In the genomic region with DNA sequence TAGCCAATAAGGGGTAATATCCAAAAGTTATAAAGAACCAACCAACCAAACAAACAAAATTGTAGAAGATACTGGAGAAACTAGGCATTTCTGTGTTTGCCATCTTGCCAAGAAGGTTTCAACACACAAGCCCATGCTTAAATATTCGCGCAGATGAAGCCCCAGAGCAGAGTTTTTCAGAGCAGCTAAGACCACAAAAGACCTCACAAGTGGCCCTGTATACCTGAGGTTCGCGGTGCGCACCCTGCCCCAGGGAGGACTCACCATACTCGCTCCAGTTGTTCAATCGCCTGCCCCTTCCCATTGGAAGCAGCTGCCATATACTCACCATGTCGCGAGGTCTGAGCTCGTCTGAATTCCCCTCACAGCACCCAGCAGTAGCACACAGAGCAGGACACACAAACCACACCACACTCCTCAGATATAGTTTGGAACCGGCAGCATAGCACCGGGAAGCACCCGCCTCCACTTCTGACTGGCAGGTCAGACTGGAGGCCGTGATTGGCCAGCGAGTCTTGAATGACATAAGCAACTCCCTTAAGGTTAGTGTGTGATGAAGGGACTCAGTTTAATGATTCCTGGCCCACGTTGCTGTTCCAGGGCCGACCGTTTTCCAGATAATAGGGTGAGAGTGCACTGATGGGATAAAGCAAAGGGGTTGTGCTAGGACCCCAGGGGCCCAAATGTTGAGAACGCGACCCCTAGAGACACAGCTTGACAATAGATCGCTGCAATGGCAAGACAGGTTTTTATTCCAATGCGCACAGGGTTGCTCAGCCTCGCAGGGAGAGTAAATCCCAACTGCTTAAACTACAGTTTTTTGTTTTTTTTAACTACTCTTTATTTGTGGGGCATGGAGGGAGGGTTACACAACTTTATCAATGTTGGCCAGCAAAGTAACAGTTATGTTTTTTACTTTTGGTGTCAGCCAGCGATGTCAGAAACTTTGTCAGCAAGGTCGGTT, we compare ENCODE assay signal across 8 mouse cellular contexts. TPM values are rescaled to one million over a fixed set of nuclear protein-coding genes. Genes with fewer than 3 reads are reported as not detected.
DNase-seq lines count a peak whose midpoint lies in the region; ATAC-seq and TF ChIP-seq lines count a peak whose summit lies in the region.
"Not testable (repeated sequence)": the region's sequence is repeated elsewhere in the genome, so short reads cannot be mapped to it uniquely, and the experiment has no call there.

Gene Zfp976, minus strand, starts transcription at position 437 of the 964 bp plus-strand sequence.

- peak within 1 kb of the TSS; percentile 33; the same call in 1 of the 2 replicates for H3K27ac ChIP-seq in ES-E14 (ENCODE audit: insufficient read depth, low read depth, low read length, poor library complexity, severe bottlenecking)
- H3K27ac ChIP-seq in cerebellum, adult 2 months (ENCODE audit: insufficient read depth, low read length); forebrain, postnatal 0 days (ENCODE audit: low read depth, low read length); liver, embryonic 16.5 days (ENCODE audit: low read length); neural tube, embryonic 14.5 days (ENCODE audit: low read depth, low read length): not testable (repeated sequence)
- peak within 1 kb of the TSS; percentile 29; the same call in 1 of the 2 replicates for H3K27ac ChIP-seq in testis, adult 2 months (ENCODE audit: control insufficient read depth, insufficient read depth, low read depth, low read length)

- 2% methylated on average over 25 of the region's 25 CpGs for WGBS in cerebellum, adult 2 months
- 4% methylated on average over 25 of the region's 25 CpGs for WGBS in forebrain, postnatal 0 days
- 2% methylated on average over 25 of the region's 25 CpGs for WGBS in liver, embryonic 16.5 days (ENCODE audit: insufficient replicate concordance)
- 3% methylated on average over 25 of the region's 25 CpGs for WGBS in neural tube, embryonic 14.5 days

- H3K9ac ChIP-seq in ES-E14 (ENCODE audit: insufficient read depth, low read depth, low read length, poor library complexity, severe bottlenecking), result peak within 1 kb of the TSS; percentile 82
- H3K9ac ChIP-seq in forebrain, postnatal 0 days, result peak within 1 kb of the TSS; percentile 28; the same call in 1 of the 2 replicates
- H3K9ac ChIP-seq in liver, embryonic 16.5 days (ENCODE audit: low read depth, low read length), result peak within 1 kb of the TSS; percentile 59
- H3K9ac ChIP-seq in neural tube, embryonic 14.5 days (replicated peaks; ENCODE audit: low read depth, low read length), result peak within 1 kb of the TSS; percentile 28

- not testable (repeated sequence) for TF ChIP-seq POLR2A in cerebellum, adult 2 months (IDR thresholded peaks at IDR 0.05; ENCODE audit: borderline replicate concordance, insufficient read depth, low read length); testis, adult 2 months (IDR thresholded peaks at IDR 0.05; ENCODE audit: control insufficient read depth, low read depth, low read length)

- intact Hi-C loops in heart, postnatal 36 days (cut with DNase I), result loop anchor here (5.0 kb wide), 1 partner anchor 50 kb away; the partner anchor contains the start of gene Zfp975

- H3K36me3 ChIP-seq in ES-E14 (ENCODE audit: control insufficient read depth, insufficient read depth, low read length, poor library complexity, severe bottlenecking); forebrain, postnatal 0 days (ENCODE audit: insufficient read depth); liver, embryonic 16.5 days (ENCODE audit: control insufficient read depth, insufficient read depth); neural tube, embryonic 14.5 days (ENCODE audit: control insufficient read depth, insufficient read depth, low read length); testis, adult 2 months (ENCODE audit: control insufficient read depth, insufficient read depth, low read length): not testable (repeated sequence)

- DNase-seq in ES-E14 (ENCODE audit: low read depth, low spot score), result peak; percentile 67
- DNase-seq in cerebellum, adult 2 months, result peak; percentile 56 to 58
- peak; percentile 70 for DNase-seq in forebrain, postnatal 0 days
- peak; percentile 70 to 73 for DNase-seq in heart, postnatal 36 days
- DNase-seq in layer of hippocampus, adult 11-12 months (ENCODE audit: low spot score), result peak; percentile 68

- peak; percentile 99 for ATAC-seq in forebrain, postnatal 0 days
- peak; percentile 97 for ATAC-seq in liver, embryonic 16.5 days (ENCODE audit: low read depth)
- ATAC-seq in neural tube, embryonic 14.5 days (ENCODE audit: low read depth), result peak; percentile 99

- H3K4me3 ChIP-seq in ES-E14 (ENCODE audit: insufficient read depth in 1 of 2, low read depth in 1 of 2, low read length in 2 of 2, poor library complexity in 1 of 2, severe bottlenecking in 1 of 2), result peak within 1 kb of the TSS; percentile 79 to 88
- peak within 1 kb of the TSS; percentile 44 for H3K4me3 ChIP-seq in cerebellum, adult 2 months (replicated peaks; ENCODE audit: insufficient read depth, low read depth, low read length)
- peak within 1 kb of the TSS; percentile 39 for H3K4me3 ChIP-seq in forebrain, postnatal 0 days (ENCODE audit: low read depth, low read length)
- H3K4me3 ChIP-seq in liver, embryonic 16.5 days (ENCODE audit: low read depth, low read length), result peak within 1 kb of the TSS; percentile 61
- H3K4me3 ChIP-seq in neural tube, embryonic 14.5 days (ENCODE audit: low read depth, low read length), result peak within 1 kb of the TSS; percentile 36
- peak within 1 kb of the TSS; percentile 75 for H3K4me3 ChIP-seq in testis, adult 2 months (ENCODE audit: control insufficient read depth, low read depth, low read length)

- in situ Hi-C loops in ES-E14 (cut with MboI; ENCODE audit: low sequenced_read_pairs in 2 of 2, unreplicated experiment in 2 of 2), result not testable (repeated sequence)

- not testable (repeated sequence) for TF ChIP-seq CTCF in cerebellum, adult 2 months (IDR thresholded peaks at IDR 0.05; ENCODE audit: borderline replicate concordance, insufficient read depth, low read depth, low read length); testis, adult 2 months (IDR thresholded peaks at IDR 0.05; ENCODE audit: control insufficient read depth, insufficient read depth, insufficient replicate concordance, low read depth, low read length)
- TF ChIP-seq CTCF in forebrain, postnatal 0 days (IDR thresholded peaks at IDR 0.05; ENCODE audit: low read depth), result peak; percentile 6; the same call in 1 of the 2 replicates

- not testable (repeated sequence) for H3K27me3 ChIP-seq in cerebellum, adult 2 months (ENCODE audit: control insufficient read depth, insufficient read depth, low read length); forebrain, postnatal 0 days (ENCODE audit: insufficient read depth, low read length); liver, embryonic 16.5 days (ENCODE audit: control insufficient read depth, insufficient read depth, low read depth, low read length); neural tube, embryonic 14.5 days (ENCODE audit: control insufficient read depth, insufficient read depth, low read length); testis, adult 2 months (ENCODE audit: control insufficient read depth, insufficient read depth, low read length)

- H3K4me1 ChIP-seq in ES-E14 (ENCODE audit: control insufficient read depth in 2 of 2, insufficient read depth in 2 of 2, low read length in 2 of 2, poor library complexity in 1 of 2); cerebellum, adult 2 months (ENCODE audit: control insufficient read depth, insufficient read depth, low read length); forebrain, postnatal 0 days (ENCODE audit: insufficient read depth); liver, embryonic 16.5 days (ENCODE audit: control insufficient read depth, low read depth, low read length); neural tube, embryonic 14.5 days (ENCODE audit: control insufficient read depth, insufficient read depth, low read length); testis, adult 2 months (ENCODE audit: control insufficient read depth, insufficient read depth, low read length): not testable (repeated sequence)

- H3K4me2 ChIP-seq in forebrain, postnatal 0 days (ENCODE audit: low read depth), result peak within 1 kb of the TSS; percentile 53
- H3K4me2 ChIP-seq in liver, embryonic 16.5 days (ENCODE audit: low read depth, low read length), result peak within 1 kb of the TSS; percentile 61
- peak within 1 kb of the TSS; percentile 46 for H3K4me2 ChIP-seq in neural tube, embryonic 14.5 days (ENCODE audit: low read depth, low read length)

- H3K9me3 ChIP-seq in ES-E14 (ENCODE audit: control insufficient read depth, insufficient read depth, low read depth, low read length); forebrain, postnatal 0 days (ENCODE audit: low read length); liver, embryonic 16.5 days (replicated peaks; ENCODE audit: control insufficient read depth, low read length); neural tube, embryonic 14.5 days (ENCODE audit: control insufficient read depth, low read length): not testable (repeated sequence)

RNA-seq across cellular contexts. Expression of gene Zfp976, which starts in this region (rescaled TPM):
- 16.0 and 17.8 TPM in 2 replicates for total RNA-seq in ES-E14 (2012; rRNA removed)
- polyA plus RNA-seq in cerebellum, adult 2 months (2012; rRNA removed), result 1.2 TPM in 2 replicates
- 2.7 TPM in 2 replicates for total RNA-seq in forebrain, postnatal 0 days (2014; rRNA removed)
- polyA plus RNA-seq in forebrain, postnatal 0 days (2015; fragmentation: Nextera tagmentation; extraction: Ambion mirVana), result 1.8 and 2.0 TPM in 2 replicates
- total RNA-seq in heart, postnatal 36 days (2021), result 1 to 10 TPM; 2.2 TPM
- 0.59 and 0.71 TPM in 2 replicates for polyA plus RNA-seq in liver, embryonic 16.5 days (2015; fragmentation: Nextera tagmentation; extraction: Ambion mirVana)
- polyA plus RNA-seq in neural tube, embryonic 14.5 days (2014; fragmentation: Nextera tagmentation; extraction: Ambion mirVana), result 1.7 and 3.0 TPM in 2 replicates
- 0.43 and 0.57 TPM in 2 replicates for polyA plus RNA-seq in testis, adult 2 months (2012; rRNA removed)

Comparison
In these comparisons a context has a peak if more than half of its experiments do, and no peak if none do; other contexts are left out.
1. Peak in ATAC-seq, H3K4me3 ChIP-seq, H3K9ac ChIP-seq and H3K4me2 ChIP-seq in liver, embryonic 16.5 days; RNA of the gene not detected or under 1 TPM.
2. H3K9ac ChIP-seq: peak in every context shown above with its lines; median percentile 82 in ES-E14; 59 in liver, embryonic 16.5 days; 28 in forebrain, postnatal 0 days; 28 in neural tube, embryonic 14.5 days.